Mouse (Mus musculus): Measurements from ENCODE around the gene Itga2b. TPM values are rescaled to one million over a fixed set of nuclear protein-coding genes. Genes with fewer than 3 reads are reported as not detected.

Gene Itga2b
- total RNA-seq, 4 experiments from 2014 or later, result 1.1 to 3.2 (median 2.7) TPM

DNA sequence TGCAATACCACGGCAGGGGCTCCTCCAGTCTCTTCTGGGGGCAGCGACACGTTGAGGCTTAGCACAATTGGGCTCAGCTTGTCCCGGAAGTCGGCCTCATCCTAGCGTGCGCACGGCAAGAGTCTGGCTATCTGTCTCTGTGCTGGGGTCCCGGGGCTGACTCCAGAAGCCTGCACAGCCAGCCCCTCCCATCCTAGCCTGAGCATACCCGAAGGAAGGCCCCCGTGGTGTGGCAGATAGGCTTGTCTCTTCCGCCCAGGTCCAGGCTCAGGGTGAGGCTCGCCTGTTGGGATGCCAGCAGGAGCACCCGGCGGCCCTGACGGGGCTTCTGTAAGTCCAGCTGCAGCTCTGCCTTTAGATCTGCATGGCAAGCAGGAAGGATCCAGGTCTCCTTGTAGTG is 9.4 kb downstream of the Itga2b start:
- no peak for DNase-seq (ENCODE audit: low spot score in 2 of 2)

DNA sequence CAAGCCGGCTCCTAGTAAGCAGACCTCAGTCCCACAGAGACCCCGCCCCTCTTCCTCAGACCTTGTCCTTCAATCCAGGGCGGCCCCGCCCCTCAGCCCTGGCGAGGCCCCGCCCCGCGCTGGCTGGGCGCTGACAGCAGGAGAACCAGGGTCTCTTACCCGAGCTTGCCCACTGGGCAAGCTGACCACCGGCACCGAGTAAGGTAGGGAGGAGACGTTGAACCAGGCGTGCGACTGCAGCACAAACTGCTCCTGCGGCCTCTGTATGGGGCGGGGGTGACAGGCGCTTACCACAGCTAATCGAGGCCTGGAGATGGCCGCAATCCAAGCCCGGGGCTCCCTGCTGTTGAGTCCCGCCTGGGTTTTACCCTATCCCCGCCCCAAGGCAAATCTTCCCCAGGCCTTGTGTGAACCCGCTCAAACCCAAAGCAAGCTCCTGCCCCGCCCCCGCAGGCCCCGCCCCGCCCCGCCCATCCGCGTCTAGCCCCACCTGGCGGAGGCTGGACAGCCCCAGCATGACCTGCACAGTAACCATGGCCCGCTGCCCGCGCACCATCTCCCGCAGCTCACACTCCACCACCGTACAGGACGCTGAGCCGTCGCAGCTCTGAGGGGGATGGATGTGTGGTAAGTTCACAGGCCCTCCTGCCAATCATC is 14.1 kb downstream of the Itga2b start:
- DNase-seq (ENCODE audit: low spot score in 2 of 2), result peak in 1 of 2 experiments; percentile 25

DNA sequence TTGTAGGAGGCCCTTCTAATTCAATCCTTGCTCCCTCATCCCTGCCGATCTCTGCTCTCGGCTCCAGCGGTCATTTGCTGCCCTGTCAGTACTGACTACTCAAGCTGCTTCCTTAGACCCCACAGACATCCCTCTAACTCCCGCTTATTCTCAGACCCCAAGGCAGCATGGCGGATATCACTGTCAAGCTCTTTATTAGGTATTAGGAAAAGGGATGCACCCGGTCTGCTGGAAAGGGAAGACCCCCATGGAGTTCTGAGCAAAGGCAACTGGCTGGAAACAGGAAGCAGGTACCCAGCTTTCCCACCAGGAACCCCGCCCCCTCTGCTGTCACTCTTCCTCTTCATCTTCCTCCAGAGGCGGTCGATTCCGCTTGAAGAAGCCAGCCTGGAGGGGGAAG is 16.8 kb downstream of the Itga2b start:
- DNase-seq (ENCODE audit: low spot score in 2 of 2), result no peak

DNA sequence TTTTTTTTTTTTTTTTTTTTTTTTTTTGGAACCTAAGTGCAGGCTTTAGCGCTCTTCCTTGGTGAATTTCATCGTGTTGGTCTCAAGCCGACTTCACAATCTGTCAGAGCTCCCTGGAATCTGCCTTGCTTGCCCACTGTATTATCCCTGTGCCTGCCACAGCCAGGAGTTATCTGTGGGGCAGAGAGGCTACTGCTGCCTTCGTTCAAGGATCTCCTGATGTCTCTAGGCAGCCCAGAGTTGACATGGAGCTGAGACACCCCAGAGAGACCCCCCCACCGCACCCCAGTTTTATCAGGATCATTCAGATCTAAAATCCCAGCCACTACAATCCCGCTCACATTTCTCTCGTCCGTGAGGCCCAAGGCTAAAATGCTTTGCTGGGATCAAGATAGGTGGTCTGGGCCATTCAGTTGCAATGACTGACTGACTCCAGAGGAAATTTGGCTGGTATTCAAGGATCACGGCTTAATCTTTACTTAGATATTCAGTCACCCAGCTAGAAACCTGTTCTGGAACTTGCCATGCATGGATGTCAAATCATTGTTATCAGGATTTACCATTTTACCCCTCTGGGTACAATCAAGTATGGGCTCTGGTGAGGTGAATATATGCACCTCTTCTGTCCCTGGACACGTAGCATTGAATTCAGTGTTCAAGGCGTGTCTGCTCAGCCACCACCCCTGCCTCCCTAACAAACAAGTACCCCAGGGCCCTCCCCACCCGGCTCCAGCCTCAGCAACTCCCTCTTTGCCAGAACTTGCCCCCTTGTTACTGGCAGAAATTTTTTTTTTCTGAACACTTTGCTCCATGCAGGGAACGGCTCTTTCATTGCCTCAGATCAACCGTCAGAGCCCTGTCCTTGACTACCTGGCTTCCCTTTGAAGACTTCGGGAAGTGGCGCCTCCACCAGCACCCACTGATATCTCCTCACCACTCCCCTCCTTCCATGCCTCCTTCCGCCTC is 20.6 kb downstream of the Itga2b start:
- peak in 1 of 2 experiments; percentile 35 for DNase-seq (ENCODE audit: low spot score in 2 of 2)

DNA sequence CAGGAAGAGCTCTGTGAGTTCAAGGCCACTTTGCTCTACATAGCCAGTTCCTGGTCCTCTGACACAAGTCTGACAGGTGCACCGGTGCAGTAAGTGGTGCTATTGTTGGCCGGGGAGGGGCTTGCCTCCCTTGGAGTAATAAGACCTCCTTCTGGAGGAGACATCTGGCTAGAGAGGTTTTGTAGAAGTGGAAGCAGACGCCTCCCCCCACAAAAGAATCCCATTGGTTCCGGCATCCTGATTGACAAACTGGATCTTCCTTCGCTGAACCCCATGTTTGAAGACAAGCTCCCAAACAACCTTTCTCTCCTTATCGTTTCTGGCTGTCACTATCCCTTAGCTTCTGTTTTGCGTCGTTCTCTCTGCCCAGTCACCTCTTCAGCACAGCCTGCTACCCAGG is 21.6 kb downstream of the Itga2b start:
- DNase-seq (ENCODE audit: low spot score in 2 of 2), result peak in 1 of 2 experiments; percentile 55

DNA sequence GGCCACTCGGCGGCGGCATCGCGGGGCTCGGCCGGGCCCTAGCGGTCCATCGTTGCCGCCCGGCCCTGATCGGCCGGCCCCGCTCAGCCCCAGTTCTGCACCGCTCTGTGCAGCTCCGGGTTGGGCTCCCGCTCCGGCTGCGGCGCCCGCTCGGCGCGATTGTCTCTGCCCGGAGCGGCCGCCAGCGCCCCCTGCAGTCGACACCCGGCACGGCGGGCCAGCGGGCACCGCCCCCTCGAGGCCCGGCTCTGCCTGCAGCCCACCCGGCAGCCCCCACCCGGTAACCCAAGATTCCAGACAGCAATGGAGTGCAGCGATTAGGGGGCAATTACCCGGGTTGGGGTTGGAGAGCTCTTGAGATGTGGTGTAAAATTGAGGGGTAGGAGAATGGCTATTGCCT is 22.4 kb downstream of the Itga2b start, which contains the start of gene Fam171a2:
Fam171a2 (minus strand) TSS at position 186 of the 400 bp plus-strand sequence.
- DNase-seq (ENCODE audit: low spot score in 2 of 2), result peak in 1 of 2 experiments; percentile 72

DNA sequence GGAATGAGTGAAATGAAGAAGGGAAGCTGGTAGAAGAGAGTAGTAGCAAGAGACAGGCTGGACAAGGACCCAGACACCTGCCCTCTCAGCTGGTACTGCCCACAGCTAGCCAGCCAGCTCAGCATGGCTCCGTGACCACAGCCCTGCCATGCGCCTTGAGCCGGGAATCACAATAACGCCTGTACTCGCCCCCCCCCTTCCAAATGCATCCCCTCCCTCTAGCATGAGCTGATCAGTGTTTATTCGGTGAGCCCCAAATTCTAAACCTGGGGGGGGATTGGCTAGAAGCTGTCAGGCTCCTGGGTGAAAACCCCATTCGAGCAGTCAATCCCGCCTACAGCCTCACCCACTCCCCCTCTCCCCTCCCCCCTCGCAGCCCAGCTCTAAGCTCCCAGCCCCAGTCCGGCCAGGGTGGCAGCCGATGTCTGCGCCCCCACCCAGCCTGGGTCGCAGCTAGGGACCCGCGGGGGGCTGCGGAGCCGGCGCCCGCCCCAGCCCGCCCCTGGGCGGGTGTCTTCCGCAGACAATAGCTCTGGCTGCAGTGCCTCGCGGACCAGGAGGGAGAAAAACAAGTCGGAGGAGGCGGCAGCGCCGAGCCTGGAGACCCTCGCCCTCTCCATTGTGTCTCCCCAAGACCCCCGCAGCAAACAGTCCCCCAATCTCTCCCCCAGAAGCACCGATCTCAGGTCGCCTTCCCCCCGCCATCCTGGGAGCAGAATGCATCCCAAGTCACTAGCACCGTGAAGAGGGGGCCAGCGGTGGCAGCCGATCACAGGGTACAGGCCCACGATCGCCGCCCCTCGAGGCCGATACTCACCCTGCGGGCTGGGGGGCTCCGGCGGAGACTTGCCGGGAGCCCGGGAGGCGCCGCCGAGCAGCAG is 23.1 kb downstream of the Itga2b start:
- DNase-seq (ENCODE audit: low spot score in 2 of 2), result no peak

DNA sequence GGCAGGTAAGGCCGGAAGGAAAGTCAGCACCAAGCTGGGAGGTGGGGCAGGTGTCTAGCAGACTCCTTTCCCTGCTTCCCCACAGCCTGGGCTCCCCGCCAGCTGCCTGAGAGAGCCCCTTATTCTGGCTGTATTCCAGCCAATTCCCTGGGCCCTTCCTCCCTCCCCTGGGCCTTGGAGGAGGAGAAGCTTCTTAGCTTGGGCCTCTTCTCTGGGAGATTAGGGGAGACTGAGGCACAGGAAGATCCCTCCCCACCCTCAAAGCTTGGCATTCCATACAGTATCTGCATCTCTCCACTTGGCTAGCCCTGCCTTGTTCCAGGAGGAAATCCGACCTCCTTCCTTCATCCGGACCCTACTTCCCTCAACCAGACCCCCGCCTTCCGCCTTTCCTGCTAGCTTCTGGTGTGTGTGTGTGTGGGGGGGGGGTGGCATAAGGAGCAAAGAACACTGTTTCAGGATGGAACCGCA is 24.0 kb downstream of the Itga2b start:
- no peak for DNase-seq (ENCODE audit: low spot score in 2 of 2)

DNA sequence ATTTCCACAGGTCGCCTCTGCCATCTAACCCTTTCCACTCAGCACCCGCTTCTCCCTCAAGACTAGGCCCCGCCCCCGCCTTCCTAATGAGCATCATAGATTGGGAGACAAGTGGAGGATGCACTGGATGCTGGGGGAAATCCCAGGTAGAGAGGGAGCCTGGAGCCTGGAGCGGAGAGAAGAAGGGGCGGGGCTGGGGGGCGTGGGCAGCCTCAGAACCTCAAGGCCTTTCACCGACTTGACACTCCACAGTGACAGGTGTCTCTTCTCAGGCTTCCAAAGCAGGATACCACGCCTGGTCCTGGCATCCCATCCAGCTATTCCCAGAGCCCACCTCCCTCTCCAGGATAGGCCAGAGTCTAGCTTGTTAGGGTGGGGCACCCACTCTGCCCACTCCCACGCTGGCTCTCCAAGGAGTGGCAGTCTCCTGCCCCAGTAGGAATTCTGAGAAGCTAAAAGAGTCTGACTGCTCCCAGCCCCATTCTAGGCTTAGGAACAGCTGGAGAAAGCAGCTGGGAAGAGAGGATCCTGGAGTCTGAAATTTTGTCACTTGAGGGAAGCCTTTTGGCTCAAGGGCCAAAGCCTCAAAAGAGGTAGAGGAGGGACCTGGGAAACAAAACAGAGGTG is 24.5 kb downstream of the Itga2b start:
- peak in 1 of 2 experiments; percentile 23 for DNase-seq (ENCODE audit: low spot score in 2 of 2)

DNA sequence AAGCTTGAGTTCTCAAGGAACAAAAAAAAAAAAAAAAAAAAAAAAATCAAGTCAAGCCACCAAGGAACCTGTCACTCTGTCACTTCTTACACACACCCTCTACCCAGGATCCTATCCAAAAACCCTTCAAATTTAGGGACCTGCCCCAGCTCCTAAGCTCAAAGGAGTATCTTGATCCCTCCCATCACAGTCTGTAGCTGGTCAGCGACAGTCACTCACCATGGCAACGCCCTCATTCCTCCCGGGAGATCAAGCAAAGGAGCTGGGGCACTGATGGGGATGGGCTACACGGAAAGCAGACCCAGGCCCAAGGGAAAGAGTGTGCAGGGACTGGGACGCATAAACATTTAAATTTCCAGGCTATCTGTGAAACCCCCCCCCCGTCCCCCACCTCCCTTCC is 25.1 kb downstream of the Itga2b start:
- DNase-seq (ENCODE audit: low spot score in 2 of 2), result no peak

DNA sequence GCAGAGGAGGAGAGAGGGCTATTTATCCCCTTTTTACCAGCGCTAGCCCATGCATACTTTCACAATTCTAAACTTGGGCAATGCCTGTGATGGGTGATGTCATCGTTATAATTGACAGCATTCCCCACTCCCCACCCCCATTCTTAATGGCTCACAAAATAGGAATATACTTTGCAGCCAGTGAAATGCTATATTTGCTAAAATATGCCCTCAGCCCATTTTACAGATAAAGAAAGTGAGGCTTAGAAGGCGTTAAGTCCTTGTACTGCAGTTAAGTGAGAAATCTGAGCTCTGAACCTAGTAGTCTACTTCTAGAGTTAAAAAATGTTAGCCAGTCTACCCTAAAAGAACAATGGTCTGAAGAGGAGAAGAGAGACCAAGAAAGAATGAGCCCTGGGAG is 25.6 kb downstream of the Itga2b start:
- no peak for DNase-seq (ENCODE audit: low spot score in 2 of 2)

DNA sequence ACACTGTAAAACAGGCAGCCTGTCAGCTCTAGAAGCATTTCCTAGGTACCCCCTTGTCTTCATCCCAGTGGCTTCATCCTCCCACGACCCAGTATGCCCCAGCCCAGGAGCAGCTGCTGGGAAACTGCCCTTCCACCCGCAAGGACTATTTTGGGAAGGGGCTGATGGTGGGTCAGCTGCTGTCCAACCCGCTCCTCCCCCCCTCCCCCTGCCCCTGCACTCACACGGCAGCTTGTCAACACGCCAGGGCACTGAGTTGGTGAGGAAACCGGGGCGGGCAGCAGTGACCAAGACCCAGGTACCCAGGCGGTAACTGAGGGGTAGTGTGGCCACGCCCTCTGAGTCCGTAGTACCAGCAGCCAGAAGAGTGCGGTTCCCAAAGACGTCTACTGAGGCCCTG is 26.2 kb downstream of the Itga2b start:
- no peak for DNase-seq (ENCODE audit: low spot score in 2 of 2)

DNA sequence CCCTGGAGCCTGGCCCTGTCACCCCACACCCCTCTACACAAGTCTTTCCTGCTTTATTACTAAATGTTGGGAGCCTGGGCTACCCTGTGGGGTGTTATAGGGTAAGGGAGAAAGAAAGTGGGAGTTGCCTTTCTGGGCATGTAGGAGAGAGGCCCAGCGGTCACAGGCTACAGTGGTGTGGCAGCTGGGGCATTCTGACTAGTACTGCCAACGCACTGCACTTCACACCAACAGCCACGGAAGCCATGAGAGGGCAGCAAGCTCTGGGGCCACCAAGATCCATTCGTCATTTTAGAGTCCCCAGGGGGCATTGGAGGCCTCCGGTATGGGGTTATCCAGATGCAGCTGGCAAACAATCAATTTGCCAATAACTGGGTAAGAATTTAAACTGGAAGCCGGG is 27.8 kb downstream of the Itga2b start:
- no peak for DNase-seq (ENCODE audit: low spot score in 2 of 2)

DNA sequence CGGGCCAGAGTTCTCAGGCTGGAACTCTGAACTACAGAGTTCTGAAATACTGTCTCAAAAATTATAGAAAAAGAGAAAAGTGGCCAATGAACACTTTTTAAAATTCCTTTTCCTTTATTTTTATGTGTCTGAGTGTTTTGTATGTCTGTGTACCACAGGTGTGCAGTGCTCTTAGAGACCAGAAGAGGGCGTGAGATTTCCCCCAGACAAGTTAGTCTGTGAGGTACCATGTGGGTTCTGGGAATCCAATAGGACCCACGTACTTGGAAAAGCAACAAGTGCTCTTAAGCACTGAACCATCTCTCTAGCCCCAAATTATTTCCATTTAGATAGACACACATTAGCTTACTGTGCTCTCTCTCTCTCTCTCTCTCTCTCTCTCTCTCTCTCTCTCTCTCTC is 28.5 kb downstream of the Itga2b start:
- no peak for DNase-seq (ENCODE audit: low spot score in 2 of 2)

DNA sequence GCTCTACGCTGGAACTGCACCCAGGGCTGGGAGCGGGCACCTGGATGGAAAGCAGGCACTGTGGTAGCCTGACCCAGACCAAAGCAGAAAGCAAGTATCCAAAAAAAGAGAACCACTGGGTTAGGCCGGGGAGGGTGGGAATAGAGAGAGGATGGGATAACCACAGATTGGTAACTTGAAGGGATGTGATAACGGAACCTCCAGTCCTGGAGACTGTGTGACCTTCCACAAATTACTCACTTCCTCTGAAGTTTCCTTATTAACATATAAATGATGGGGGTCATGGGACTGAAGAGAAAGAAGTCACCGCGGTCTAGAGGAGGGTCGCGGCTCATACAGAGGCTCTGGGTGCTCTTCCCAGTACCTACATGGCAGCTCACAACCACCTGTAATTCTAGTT is 29.7 kb downstream of the Itga2b start:
- DNase-seq (ENCODE audit: low spot score in 2 of 2), result no peak

DNA sequence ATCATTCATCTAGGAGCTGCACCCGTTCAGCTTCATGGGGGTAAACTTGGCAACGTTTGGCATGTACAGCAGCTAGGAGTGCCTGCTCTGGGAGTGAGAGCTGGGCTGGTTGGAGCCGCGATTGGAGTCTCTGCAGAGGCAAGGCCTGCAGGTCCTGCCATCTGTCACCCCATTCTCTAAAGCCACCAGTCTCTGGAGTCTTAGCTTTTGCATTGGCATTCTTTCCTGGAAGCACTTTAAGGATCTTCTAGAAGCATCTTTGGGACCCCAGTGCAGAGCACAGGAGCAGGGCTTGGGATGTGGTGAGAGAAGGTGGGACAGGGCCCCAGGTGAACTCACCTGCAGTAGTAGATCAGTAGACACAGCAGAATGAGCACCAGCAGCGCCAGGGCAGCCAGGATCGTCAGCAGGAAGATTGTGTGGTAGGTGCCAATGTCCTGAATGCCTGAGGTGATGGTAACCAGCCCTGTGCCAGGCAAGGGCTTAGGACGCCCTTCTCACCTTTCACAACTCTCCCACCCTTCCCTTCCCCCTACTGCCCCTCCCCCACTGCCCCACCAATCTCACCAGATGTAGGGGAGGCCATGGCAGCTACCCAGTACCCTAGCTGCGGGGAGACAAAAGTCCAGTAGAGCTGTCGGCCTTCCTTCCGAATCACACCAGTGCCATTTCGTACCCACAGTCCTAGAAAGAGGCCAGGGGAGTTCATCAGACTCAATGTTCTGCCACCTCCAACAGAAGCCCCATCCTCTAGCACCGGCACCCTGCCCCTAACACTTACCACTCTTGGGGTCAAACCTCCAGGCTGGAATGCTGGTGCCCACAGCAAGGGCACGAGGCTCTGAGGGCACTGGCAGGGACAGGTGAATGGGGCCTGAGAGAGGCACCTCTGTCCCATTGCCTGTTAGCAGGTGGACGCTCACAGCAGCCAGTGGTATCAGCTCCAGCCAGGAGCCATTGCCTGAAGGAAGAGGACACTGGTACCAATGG is 30.5 kb downstream of the Itga2b start:
- peak in 1 of 2 experiments; percentile 27 for DNase-seq (ENCODE audit: low spot score in 2 of 2)

DNA sequence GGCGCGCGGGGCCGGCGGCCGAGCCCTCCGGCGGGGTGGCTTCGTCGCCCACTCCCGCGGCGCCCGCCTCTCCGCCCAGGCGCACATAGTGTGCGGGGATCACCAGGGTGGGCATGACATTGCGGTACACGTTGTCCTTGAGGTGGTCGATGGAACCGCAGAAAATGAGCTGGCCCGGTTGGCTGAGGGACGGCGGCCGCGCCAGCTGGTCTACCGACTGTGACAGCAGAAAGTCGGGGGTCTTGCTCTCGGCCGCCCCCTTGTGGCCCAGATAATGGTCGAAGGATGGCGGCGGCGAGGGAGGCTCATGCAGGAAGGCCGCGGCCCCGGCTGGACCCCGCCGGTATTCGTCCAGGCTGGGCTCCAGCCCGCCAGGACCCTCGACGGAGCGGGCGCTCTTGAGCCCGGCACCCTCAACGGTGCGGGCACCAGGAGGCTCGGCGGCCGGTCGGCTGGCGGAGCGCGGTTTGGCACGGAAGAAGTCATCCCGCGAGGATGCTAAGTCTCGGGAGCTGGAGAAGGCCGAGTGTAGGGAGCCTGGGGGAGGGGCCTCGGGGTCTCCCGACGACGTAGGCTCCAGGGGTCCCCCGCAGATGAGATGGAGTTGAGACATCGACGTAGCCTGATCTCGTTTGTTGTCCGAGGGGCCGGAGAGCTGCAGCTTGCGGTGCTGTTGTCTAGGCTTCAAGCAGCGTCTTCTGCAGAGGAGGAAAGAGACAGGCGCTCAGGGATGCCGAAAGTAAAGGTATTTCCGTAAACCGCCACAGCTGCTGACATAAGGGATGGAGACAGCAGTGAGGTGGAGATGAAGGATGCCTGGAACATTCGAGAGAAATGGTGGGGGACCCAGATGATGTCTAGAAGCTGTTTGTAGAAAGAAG is 31.5 kb downstream of the Itga2b start:
- DNase-seq (ENCODE audit: low spot score in 2 of 2), result peak in 1 of 2 experiments; percentile 81
